Mouse (Mus musculus): ENCODE results near the gene Ifit2. TPM values are rescaled to one million over a fixed set of nuclear protein-coding genes. Genes with fewer than 3 reads are reported as not detected.
A peak's percentile ranks its signal among the peaks of the same experiment; 100 is the strongest.

The Ifit2 gene
- total and polyA plus RNA-seq, 3 experiments, result 0.69 to 2.7 TPM; not detected in 1

DNA sequence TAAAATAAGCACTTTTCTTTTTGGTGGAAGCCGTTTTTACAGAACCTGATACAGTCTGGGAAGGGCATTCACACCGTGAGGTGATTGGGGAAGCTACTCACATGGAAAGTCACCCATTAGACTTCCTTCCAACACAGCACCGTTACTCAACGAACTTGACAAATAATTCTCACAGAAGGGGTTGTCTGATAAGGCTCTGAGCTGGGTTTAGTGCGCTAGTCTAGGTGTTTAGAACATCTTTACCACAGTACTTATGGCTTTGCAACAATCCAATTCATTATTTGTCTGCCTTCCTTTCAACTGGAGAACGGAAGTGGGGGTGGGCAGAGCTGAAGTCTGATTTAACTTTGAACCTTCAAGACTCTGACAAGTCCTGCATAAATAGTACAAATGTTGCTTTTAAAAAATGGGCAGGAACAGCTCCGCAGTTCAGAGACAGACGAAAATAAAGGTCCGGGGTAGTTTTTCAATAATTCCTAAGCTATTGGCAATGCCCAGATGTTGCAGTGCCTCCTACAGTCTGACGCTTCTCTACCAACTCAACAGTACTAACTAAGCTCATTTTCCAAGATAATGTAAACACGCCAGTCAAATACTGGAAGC lies 24.1 kb upstream of the Ifit2 start (continued):
- TF ChIP-seq USF2 (IDR thresholded peaks at IDR 0.05; ENCODE audit: borderline replicate concordance in 1 of 2, insufficient read depth in 1 of 2, low read depth in 1 of 2, low read length in 2 of 2) (no peak), MXI1 (IDR thresholded peaks at IDR 0.05; ENCODE audit: low read depth, low read length) (peak; percentile 49; the same call in 1 of the 2 replicates), JUND (IDR thresholded peaks at IDR 0.05; ENCODE audit: low read depth, low read length) (no peak), MAX (IDR thresholded peaks at IDR 0.05; ENCODE audit: low read length) (no peak), UBTF (IDR thresholded peaks at IDR 0.05; ENCODE audit: borderline replicate concordance, insufficient read depth, low read depth, low read length) (no peak), GATA1 (IDR thresholded peaks at IDR 0.05; ENCODE audit: low read depth, low read length) (peak; percentile 50; the same call in 1 of the 2 replicates), RCOR1 (IDR thresholded peaks at IDR 0.05; ENCODE audit: low read depth, low read length) (no peak), ELF1 (IDR thresholded peaks at IDR 0.05; ENCODE audit: low read depth, low read length) (0 out of 2 replicates have a peak, but pooled peaks have one; percentile 17), ETS1 (IDR thresholded peaks at IDR 0.05; ENCODE audit: low read depth, low read length) (0 out of 2 replicates have a peak, but pooled peaks have one; percentile 38), ZKSCAN1 (IDR thresholded peaks at IDR 0.05; ENCODE audit: low read depth, low read length) (no peak), GABPA (IDR thresholded peaks at IDR 0.05; ENCODE audit: low read depth, low read length) (no peak)

DNA sequence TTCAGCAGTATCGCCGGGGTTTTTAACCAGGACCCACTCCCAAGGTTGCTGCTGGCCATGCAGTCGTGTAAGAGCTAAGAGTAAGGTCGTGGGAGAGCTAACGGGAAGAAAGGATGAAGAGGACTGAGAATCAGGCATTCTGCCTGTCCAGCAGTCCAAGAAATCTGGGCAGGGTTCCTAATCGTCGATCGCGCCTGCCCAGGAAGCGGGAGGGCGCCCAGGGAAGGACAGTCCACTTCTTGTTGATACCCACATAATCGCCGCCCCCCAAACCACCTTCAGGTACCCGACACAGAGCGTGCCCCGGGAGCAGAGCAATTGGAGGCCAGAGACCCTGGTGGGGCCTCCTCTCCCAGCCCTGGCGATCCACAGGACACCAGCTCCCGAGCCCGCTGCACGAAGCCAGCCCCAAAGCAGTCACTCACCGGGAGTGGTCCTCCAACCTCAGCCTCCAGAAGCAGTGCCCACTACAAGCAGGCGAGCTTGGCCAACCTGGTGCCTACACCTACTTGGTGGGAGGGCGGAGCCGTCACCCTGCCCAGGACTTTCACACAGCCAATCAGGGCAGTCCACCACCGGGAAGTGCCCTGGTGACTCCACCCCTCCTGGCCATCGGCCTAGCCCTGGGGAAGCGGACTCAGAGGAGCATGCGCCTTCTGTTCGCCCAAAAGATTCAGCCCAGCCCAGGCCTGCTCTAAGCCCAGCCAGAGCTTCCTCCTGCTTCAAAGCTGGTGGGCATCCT lies 23.4 kb upstream of the Ifit2 start, which contains the start of gene Lipa:
TSS of gene Lipa (minus strand) at position 534 of the 742 bp plus-strand sequence.
- H3K4me1 ChIP-seq (ENCODE audit: control insufficient read depth in 1 of 2, insufficient read depth in 2 of 2, low read length in 2 of 2), result peaks cover 0 to 4% of the 10 kb centered on the region in 2 experiments; a peak in 2 of 4 replicates
- peak within 1 kb of the TSS; percentile 63 for H3K9ac ChIP-seq (ENCODE audit: control insufficient read depth, low read depth, low read length, poor library complexity, severe bottlenecking)
- H3K27me3 ChIP-seq (ENCODE audit: control insufficient read depth in 1 of 2, insufficient read depth in 2 of 2, low read length in 2 of 2), result no peaks in the 10 kb centered on the region
- peak within 1 kb of the TSS; percentile 77 to 80 for H3K4me3 ChIP-seq (ENCODE audit: control insufficient read depth in 1 of 2, insufficient read depth in 1 of 2, low read depth in 2 of 2, low read length in 2 of 2)
- peak within 1 kb of the TSS; percentile 76 for H3K27ac ChIP-seq (ENCODE audit: control insufficient read depth, low read depth, low read length)
- H3K36me3 ChIP-seq (ENCODE audit: control insufficient read depth in 1 of 2, insufficient read depth in 2 of 2, low read length in 2 of 2), result peaks cover 0 to 2% of the 10 kb centered on the region in 2 experiments; a peak in 2 of 4 replicates
- no peaks in the 10 kb centered on the region for H3K9me3 ChIP-seq (replicated peaks; ENCODE audit: insufficient read depth, low read length)
- peak; percentile 97 for DNase-seq (ENCODE audit: low read depth, low spot score)
- no peaks in the 10 kb centered on the region; the same call in 1 of the 2 replicates for H3K79me2 ChIP-seq (ENCODE audit: control insufficient read depth, insufficient read depth, low read length, poor library complexity)
- TF ChIP-seq MAZ (IDR thresholded peaks at IDR 0.05; ENCODE audit: low read depth, low read length) (peak; percentile 10; the same call in 1 of the 2 replicates), POLR2AphosphoS2 (IDR thresholded peaks at IDR 0.05; ENCODE audit: low read length) (no peak), RCOR1 (IDR thresholded peaks at IDR 0.05; ENCODE audit: low read depth, low read length) (no peak), CTCF (IDR thresholded peaks at IDR 0.05 in 2 of 3, conservative IDR thresholded peaks at IDR 0.05 in 1 of 3; ENCODE audit: control insufficient read depth in 1 of 3, insufficient read depth in 1 of 3, low read depth in 2 of 3, low read length in 3 of 3, poor library complexity in 1 of 3, severe bottlenecking in 1 of 3) (no peak), GABPA (IDR thresholded peaks at IDR 0.05; ENCODE audit: low read depth, low read length) (no peak), UBTF (IDR thresholded peaks at IDR 0.05; ENCODE audit: borderline replicate concordance, insufficient read depth, low read depth, low read length) (no peak), USF2 (IDR thresholded peaks at IDR 0.05; ENCODE audit: borderline replicate concordance in 1 of 2, insufficient read depth in 1 of 2, low read depth in 1 of 2, low read length in 2 of 2) (no peak), ELF1 (IDR thresholded peaks at IDR 0.05; ENCODE audit: low read depth, low read length) (peak; percentile 84), POLR2A (IDR thresholded peaks at IDR 0.05; ENCODE audit: control insufficient read depth in 1 of 2, insufficient read depth in 1 of 2, low read depth in 1 of 2, low read length in 2 of 2, poor library complexity in 1 of 2) (peak in 1 of 2 experiments; percentile 49; a peak in 2 of 4 replicates), ETS1 (IDR thresholded peaks at IDR 0.05; ENCODE audit: low read depth, low read length) (no peak), GATA1 (IDR thresholded peaks at IDR 0.05; ENCODE audit: low read depth, low read length) (no peak), CHD2 (IDR thresholded peaks at IDR 0.05; ENCODE audit: low read length) (no peak), MYC (IDR thresholded peaks at IDR 0.05; ENCODE audit: low read depth, low read length) (no peak), TCF12 (IDR thresholded peaks at IDR 0.05; ENCODE audit: low read depth, low read length) (no peak), EP300 (IDR thresholded peaks at IDR 0.05; ENCODE audit: low read depth in 1 of 2, low read length in 2 of 2) (no peak), SMC3 (IDR thresholded peaks at IDR 0.05; ENCODE audit: low read depth, low read length) (no peak), ZC3H11A (IDR thresholded peaks at IDR 0.05; ENCODE audit: low read depth, low read length) (no peak), E2F4 (IDR thresholded peaks at IDR 0.05; ENCODE audit: borderline replicate concordance, low read depth, low read length) (no peak), POLR2AphosphoS5 (IDR thresholded peaks at IDR 0.05; ENCODE audit: borderline replicate concordance, low read depth, low read length) (no peak), ZMIZ1 (IDR thresholded peaks at IDR 0.05; ENCODE audit: low read depth, low read length) (no peak), MEF2A (IDR thresholded peaks at IDR 0.05; ENCODE audit: extremely low read depth, insufficient replicate concordance, low read depth, low read length, poor library complexity, severe bottlenecking) (no peak), CHD1 (IDR thresholded peaks at IDR 0.05; ENCODE audit: low read depth, low read length) (no peak), USF1 (IDR thresholded peaks at IDR 0.05; ENCODE audit: low read depth, low read length) (no peak), NRF1 (IDR thresholded peaks at IDR 0.05; ENCODE audit: insufficient read depth, low read depth, low read length, poor library complexity, severe bottlenecking) (peak; percentile 77), ZNF384 (IDR thresholded peaks at IDR 0.05; ENCODE audit: low read depth, low read length) (no peak), TAL1 (IDR thresholded peaks at IDR 0.05; ENCODE audit: low read length) (no peak)

All from MEL (cell line).